Mouse (Mus musculus) testis, adult 2 months (tissue): ENCODE results near the gene Tuba1c.

Experiments
- CTCF ChIP-seq: fragments of 200-500 bp; IDR thresholded peaks from 2 replicates; pipeline ENCODE4 v1.5.1; 2012; ENCODE audit warnings: low read depth, mild to moderate bottlenecking, inconsistent platforms, low read length, moderate library complexity; ENCODE audit not compliant: control insufficient read depth, insufficient read depth, insufficient replicate concordance
- POLR2A ChIP-seq: fragments of 200-500 bp; IDR thresholded peaks from 2 replicates; pipeline ENCODE4 v1.6.1; 2012; ENCODE audit warnings: low read depth, mild to moderate bottlenecking, inconsistent platforms, low read length, moderate library complexity; ENCODE audit not compliant: control insufficient read depth

DNA sequence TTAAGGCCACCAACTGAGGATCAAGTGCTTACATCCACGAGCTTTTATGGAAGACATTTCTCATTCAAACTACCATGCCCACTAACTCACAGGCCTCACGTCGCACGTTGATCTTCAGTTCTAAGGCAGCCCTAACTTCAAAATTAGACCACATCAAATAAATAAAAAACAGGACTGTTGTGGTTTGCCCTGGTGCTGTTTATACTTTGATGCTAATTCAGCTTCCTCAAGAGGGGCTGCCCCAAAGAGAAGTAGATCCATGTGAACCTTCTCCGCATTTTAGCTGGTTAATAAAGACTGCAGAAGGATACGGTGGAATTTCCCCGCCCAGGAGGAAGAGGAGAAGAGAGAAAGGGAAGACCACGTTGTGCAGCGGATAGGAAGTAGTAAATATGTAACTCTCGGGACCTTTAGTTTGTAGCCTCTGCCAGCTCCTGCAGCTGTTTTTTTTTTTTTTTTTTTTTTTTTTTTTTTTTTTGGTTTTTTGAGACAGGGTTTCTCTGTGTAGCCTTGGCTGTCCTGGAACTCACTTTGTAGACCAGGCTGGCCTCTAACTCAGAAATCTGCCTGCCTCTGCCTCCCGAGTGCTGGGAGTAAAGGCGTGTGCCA lies 36.0 kb downstream of the Tuba1c start:
- no peak for TF ChIP-seq CTCF
- no peak for TF ChIP-seq POLR2A
